Mouse (Mus musculus) lung, embryonic 16.5 days (tissue): Measurements from ENCODE around the gene Galns. TPM values are rescaled to one million over a fixed set of nuclear protein-coding genes. Genes with fewer than 3 reads are reported as not detected.
"Not testable (repeated sequence)": the region's sequence is repeated elsewhere in the genome, so short reads cannot be mapped to it uniquely, and the experiment has no call there.

Experiments used
- ATAC-seq: fragments of 200-750 bp; cut with Nextera tagmentation; 2 replicates; pipeline ENCODE4 v1.8.0; 2017; ENCODE audit warnings: low read depth, mild to moderate bottlenecking, moderate library complexity
- H3K27ac ChIP-seq: fragments of 300-500 bp; sonication (generic); 2 replicates; pipeline ENCODE4 v1.5.1; 2014; ENCODE audit warnings: mild to moderate bottlenecking, control low read depth, low read length
- H3K27me3 ChIP-seq: fragments of 300-500 bp; sonication (generic); 2 replicates; pipeline ENCODE4 v1.6.1; 2014; ENCODE audit warnings: low read depth, low read length, mixed read lengths; ENCODE audit not compliant: control insufficient read depth, insufficient read depth
- H3K36me3 ChIP-seq: fragments of 300-500 bp; sonication (generic); 2 replicates; pipeline ENCODE4 v1.6.1; 2014; ENCODE audit warnings: low read length; ENCODE audit not compliant: control insufficient read depth, insufficient read depth
- H3K4me1 ChIP-seq: fragments of 300-500 bp; sonication (generic); replicated peaks from 2 replicates; pipeline ENCODE4 v1.6.1; 2014; ENCODE audit warnings: low read length, mixed read lengths; ENCODE audit not compliant: control insufficient read depth, insufficient read depth
- H3K4me2 ChIP-seq: fragments of 300-500 bp; sonication (generic); 2 replicates; pipeline ENCODE4 v1.6.1; 2014; ENCODE audit warnings: low read depth, low read length, control low read depth
- H3K4me3 ChIP-seq: fragments of 300-500 bp; sonication (generic); 2 replicates; pipeline ENCODE4 v1.5.1; 2014; ENCODE audit warnings: mild to moderate bottlenecking, low read length, control low read depth
- H3K9ac ChIP-seq: fragments of 300-500 bp; sonication (generic); 2 replicates; pipeline ENCODE4 v1.6.1; 2014; ENCODE audit warnings: low read length, control low read depth
- H3K9me3 ChIP-seq: fragments of 300-500 bp; sonication (generic); 2 replicates; pipeline ENCODE4 v1.6.1; 2016; ENCODE audit warnings: low read length; ENCODE audit not compliant: control insufficient read depth
- WGBS: fragments of 180-500 bp; shearing (Covaris S2); extraction: QIAGEN DNeasy Blood & Tissue Kit; methylation state at CpG from one replicate; pipeline ENCODE4 v1.1.7; 2014; 5-methylcytosine and 5-hydroxymethylcytosine counted together
- polyA plus RNA-seq: library from polyadenylated mRNA; unstranded; fragments of >200 nt; fragmentation: Nextera tagmentation; extraction: Ambion mirVana; gene quantifications from 2 replicates; pipeline ENCODE4 v1.2.1, GENCODE M21; 2015

Galns gene
- polyA plus RNA-seq, 1 experiment from 2014 or later, result 15.0 TPM

GRCm38 (mm10) chr8:122574264-122574663 lies 37.0 kb downstream of the Galns start:
- Histone ChIP-seq H3K27ac (no peak overlapping the region), H3K4me2 (no peak overlapping the region)

GRCm38 (mm10) chr8:122573577-122573976 lies 37.7 kb downstream of the Galns start:
- 60% methylated on average over 9 of the region's 9 CpGs for WGBS
- no peak overlapping the region for H3K4me2 ChIP-seq
- no peak for ATAC-seq

More at GRCm38 (mm10) chr8:122574264-122574663, 37.0 kb downstream of the Galns start:
- Histone ChIP-seq H3K9me3 (no peaks in the 10 kb centered on the region), H3K4me3 (no peak overlapping the region), H3K4me1 (peaks cover 26% of the 10 kb centered on the region), H3K9ac (no peak overlapping the region), H3K27me3 (no peaks in the 10 kb centered on the region), H3K36me3 (peaks cover 16% of the 10 kb centered on the region)
- ATAC-seq, result no peak
- 39% methylated on average over 3 of the region's 3 CpGs for WGBS

GRCm38 (mm10) chr8:122573176-122573575 lies 38.1 kb downstream of the Galns start:
- not testable (repeated sequence) for H3K9me3 ChIP-seq, H3K27ac ChIP-seq, H3K27me3 ChIP-seq, ATAC-seq, H3K4me2 ChIP-seq, H3K4me3 ChIP-seq, H3K9ac ChIP-seq
- H3K36me3 ChIP-seq, result peaks cover 16% of the 10 kb centered on the region
- H3K4me1 ChIP-seq, result peaks cover 32% of the 10 kb centered on the region
- 36% methylated on average over 4 of the region's 4 CpGs for WGBS

More at GRCm38 (mm10) chr8:122573577-122573976, 37.7 kb downstream of the Galns start:
- Histone ChIP-seq H3K9me3 (no peaks in the 10 kb centered on the region), H3K9ac (no peak overlapping the region), H3K4me3 (no peak overlapping the region), H3K4me1 (peaks cover 32% of the 10 kb centered on the region), H3K27me3 (no peaks in the 10 kb centered on the region), H3K36me3 (peaks cover 16% of the 10 kb centered on the region), H3K27ac (no peak overlapping the region)

GRCm38 (mm10) chr8:122572751-122573150 lies 38.5 kb downstream of the Galns start:
- H3K4me3 ChIP-seq, result no peak overlapping the region
- no peak overlapping the region for H3K27ac ChIP-seq
- no peak for ATAC-seq
- peaks cover 16% of the 10 kb centered on the region for H3K36me3 ChIP-seq
- 92% methylated on average over 3 of the region's 3 CpGs for WGBS
- no peaks in the 10 kb centered on the region for H3K27me3 ChIP-seq
- H3K4me1 ChIP-seq, result peaks cover 32% of the 10 kb centered on the region
- no peak overlapping the region for H3K4me2 ChIP-seq
- no peaks in the 10 kb centered on the region for H3K9me3 ChIP-seq
- H3K9ac ChIP-seq, result no peak overlapping the region

- Histone ChIP-seq H3K9me3 (no peaks in the 10 kb centered on the region), H3K4me3 (no peak overlapping the region), H3K4me2 (no peak overlapping the region), H3K9ac (no peak overlapping the region), H3K36me3 (peaks cover 16% of the 10 kb centered on the region), H3K27ac (no peak overlapping the region), H3K27me3 (no peaks in the 10 kb centered on the region), H3K4me1 (peaks cover 30% of the 10 kb centered on the region)
- no peak for ATAC-seq
- 86% methylated on average over 17 of the region's 17 CpGs for WGBS
These were observed 39.5 kb downstream of the Galns start for GRCm38 (mm10) chr8:122571750-122572267.

GRCm38 (mm10) chr8:122571153-122571552 lies 40.1 kb downstream of the Galns start:
- no peaks in the 10 kb centered on the region for H3K27me3 ChIP-seq
- no peaks in the 10 kb centered on the region for H3K9me3 ChIP-seq
- H3K27ac ChIP-seq, result no peak overlapping the region
- H3K4me2 ChIP-seq, result no peak overlapping the region
- WGBS, result 91% methylated on average over 11 of the region's 11 CpGs
- no peak for ATAC-seq
- H3K9ac ChIP-seq, result no peak overlapping the region
- H3K4me1 ChIP-seq, result peaks cover 36% of the 10 kb centered on the region
- H3K4me3 ChIP-seq, result no peak overlapping the region
- H3K36me3 ChIP-seq, result peaks cover 16% of the 10 kb centered on the region

GRCm38 (mm10) chr8:122569996-122570395 lies 41.3 kb downstream of the Galns start:
- Histone ChIP-seq H3K9me3 (no peaks in the 10 kb centered on the region), H3K36me3 (peaks cover 16% of the 10 kb centered on the region), H3K4me3 (no peak overlapping the region), H3K9ac (no peak overlapping the region), H3K27me3 (no peaks in the 10 kb centered on the region), H3K4me2 (no peak overlapping the region), H3K27ac (no peak overlapping the region), H3K4me1 (peaks cover 25% of the 10 kb centered on the region)
- ATAC-seq, result no peak
- 95% methylated on average over 16 of the region's 16 CpGs for WGBS

GRCm38 (mm10) chr8:122569329-122569728 lies 41.9 kb downstream of the Galns start:
- Histone ChIP-seq H3K4me3 (peak overlapping the region; percentile 82), H3K9ac (peak overlapping the region; percentile 87), H3K36me3 (peaks cover 16% of the 10 kb centered on the region), H3K4me1 (peaks cover 19% of the 10 kb centered on the region), H3K27me3 (no peaks in the 10 kb centered on the region), H3K27ac (no peak overlapping the region), H3K9me3 (no peaks in the 10 kb centered on the region), H3K4me2 (peak overlapping the region; percentile 73)
- 48% methylated on average over 9 of the region's 9 CpGs for WGBS
- no peak for ATAC-seq

GRCm38 (mm10) chr8:122568881-122569309 lies 42.4 kb downstream of the Galns start:
- H3K36me3 ChIP-seq, result peaks cover 16% of the 10 kb centered on the region
- peak overlapping the region; percentile 82 for H3K4me3 ChIP-seq
- H3K9me3 ChIP-seq, result no peaks in the 10 kb centered on the region
- H3K27me3 ChIP-seq, result no peaks in the 10 kb centered on the region
- peak overlapping the region; percentile 87 for H3K9ac ChIP-seq
- no peak overlapping the region for H3K27ac ChIP-seq
- peaks cover 19% of the 10 kb centered on the region for H3K4me1 ChIP-seq
- WGBS, result 6% methylated on average over 10 of the region's 10 CpGs
- H3K4me2 ChIP-seq, result peak overlapping the region; percentile 73
- ATAC-seq, result no peak
